Mouse (Mus musculus) spleen, adult 18-20 months (tissue): ENCODE measurements at regions not wholly inside any gene's neighbourhood (a gene's known extent, or its start where the extent isn't known, plus 50 kb on each side); places are given as distances from the start of the nearest gene placed in this dataset.
A peak's percentile ranks its signal among the peaks of the same experiment; 100 is the strongest.
"Not testable (repeated sequence)": the region's sequence is repeated elsewhere in the genome, so short reads cannot be mapped to it uniquely, and the experiment has no call there.

Experiments
- DNase-seq, 2 experiments: peaks; one replicate each; pipeline ENCODE4 v3.0.0; 2022; ENCODE audit warnings: mixed read lengths in 2 of 2

GRCm38 (mm10) chr8:78077122-78077521 is 136.0 kb upstream of the Ttc29 start:
- no peak for DNase-seq

DNA sequence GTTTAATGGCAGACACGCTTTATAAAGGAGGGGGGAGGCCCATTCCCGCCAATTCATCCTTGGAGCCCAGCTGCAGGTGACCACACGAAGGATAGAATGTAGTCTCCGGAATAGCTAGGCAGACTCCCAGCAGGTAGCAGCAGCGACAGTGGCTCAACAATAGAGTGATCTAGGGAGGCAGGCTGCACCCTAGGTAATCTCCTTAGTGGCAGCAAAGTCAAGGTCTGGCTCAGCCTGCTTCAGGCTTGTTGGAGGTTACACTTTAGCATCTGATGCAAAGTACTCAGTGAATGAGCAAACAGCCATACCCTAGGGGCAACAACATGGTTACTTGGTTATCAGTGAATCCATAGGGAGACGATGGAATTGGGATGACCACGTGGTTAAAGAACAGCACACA is 131.7 kb upstream of the Ttc29 start:
- not testable (repeated sequence) for DNase-seq

GRCm38 (mm10) chr8:78083012-78083411 is 130.1 kb upstream of the Ttc29 start:
- no peak for DNase-seq

DNA sequence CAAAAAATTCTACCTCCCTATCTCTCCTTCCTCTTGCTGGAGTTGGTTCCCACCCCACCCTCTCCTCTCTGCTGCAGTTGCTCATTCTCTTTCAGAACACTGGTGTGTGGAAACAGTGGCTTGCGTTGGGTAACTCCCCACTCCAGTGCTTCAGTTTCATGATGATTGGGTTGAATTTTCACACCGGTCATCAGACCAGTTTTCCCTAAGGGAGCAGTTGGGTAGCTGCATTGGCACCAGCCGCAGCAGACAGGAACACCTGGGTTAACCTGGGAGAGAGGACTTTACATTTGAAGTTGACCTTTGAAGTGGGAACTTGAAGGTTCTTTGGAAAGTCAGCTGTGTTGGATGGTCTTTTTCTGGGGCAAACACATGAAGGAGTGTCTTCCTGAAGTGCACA is 126.7 kb upstream of the Ttc29 start:
- no peak for DNase-seq

DNA sequence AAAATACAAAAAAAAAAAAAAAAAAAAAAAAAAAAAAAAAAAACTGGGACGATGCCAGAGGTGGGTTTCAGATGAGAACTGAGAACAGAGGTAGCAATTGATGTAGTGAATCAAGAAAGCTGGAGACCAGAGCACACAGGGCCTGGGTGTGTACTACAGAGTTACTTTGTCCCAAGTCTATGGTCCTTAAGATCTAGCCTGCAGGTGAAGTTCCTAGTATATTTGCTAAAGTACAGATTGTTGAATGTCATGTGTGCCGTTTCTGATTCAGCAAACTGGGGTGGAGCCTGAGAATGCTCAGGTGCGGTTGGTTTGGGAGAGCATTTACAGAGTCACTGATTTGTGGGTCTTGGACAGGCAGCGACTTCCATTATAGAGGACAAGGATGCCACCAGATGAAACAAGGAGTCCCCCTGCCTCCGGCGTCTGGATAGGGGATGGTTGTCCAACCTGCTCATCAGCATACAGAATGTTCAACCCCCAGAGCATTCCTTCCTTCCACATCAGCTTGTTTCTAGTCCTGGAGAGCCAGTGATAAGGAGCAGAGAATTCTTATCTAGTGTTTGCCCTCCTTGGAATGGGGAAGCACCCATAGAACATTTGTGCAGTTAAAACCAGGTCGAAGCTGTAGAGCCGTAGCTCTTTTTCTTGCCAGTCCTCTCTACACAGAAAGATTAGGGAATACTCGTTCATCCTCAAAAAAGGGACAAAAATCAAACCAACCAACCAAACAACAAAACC is 122.5 kb upstream of the Ttc29 start:
- DNase-seq: no peak

- DNase-seq: no peak
Measured at GRCm38 (mm10) chr8:78096383-78096782, 116.7 kb upstream of the Ttc29 start.

GRCm38 (mm10) chr8:78098191-78098745 is 114.8 kb upstream of the Ttc29 start:
- no peak for DNase-seq

GRCm38 (mm10) chr8:78099091-78099490 is 114.0 kb upstream of the Ttc29 start:
- no peak for DNase-seq

- DNase-seq: no peak
Measured at GRCm38 (mm10) chr8:78107339-78107738, 105.8 kb upstream of the Ttc29 start.

DNA sequence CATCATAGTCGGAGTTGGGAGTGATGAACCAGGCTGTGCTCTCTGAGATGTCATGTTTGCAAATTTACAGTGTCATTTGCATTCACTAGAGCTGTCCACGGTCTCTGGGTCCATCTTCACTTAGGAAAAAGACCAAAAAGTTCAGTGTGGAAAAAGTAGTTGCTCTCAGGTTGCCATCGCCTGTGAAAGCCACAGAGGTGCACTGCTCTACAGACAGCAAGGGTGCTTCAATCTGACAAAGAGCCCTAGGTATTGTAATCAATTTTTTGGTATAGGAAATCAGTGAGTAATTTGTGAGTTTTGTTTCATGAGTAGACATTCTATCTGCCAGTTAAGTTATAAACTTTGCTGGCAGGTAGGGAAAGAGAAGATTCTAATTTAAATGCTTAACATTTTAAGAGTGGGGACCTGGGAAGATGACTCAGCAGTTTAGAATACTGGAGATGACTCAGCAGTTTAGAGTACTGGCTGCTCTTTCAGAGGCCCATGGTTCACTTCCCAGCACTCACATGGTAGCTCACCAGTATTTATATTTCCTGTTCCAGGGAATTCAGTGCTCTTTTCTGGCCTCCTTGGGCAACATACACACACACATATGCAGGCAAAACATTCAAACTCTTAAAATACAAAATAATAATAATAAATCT is 103.0 kb upstream of the Ttc29 start:
- no peak for DNase-seq

- no peak for DNase-seq
Measured at GRCm38 (mm10) chr8:78113105-78113504, 100.0 kb upstream of the Ttc29 start.

GRCm38 (mm10) chr8:78114512-78114911 is 98.6 kb upstream of the Ttc29 start:
- DNase-seq: no peak

- DNase-seq: no peak
Measured at GRCm38 (mm10) chr8:78117191-78117590, 95.9 kb upstream of the Ttc29 start.

DNA sequence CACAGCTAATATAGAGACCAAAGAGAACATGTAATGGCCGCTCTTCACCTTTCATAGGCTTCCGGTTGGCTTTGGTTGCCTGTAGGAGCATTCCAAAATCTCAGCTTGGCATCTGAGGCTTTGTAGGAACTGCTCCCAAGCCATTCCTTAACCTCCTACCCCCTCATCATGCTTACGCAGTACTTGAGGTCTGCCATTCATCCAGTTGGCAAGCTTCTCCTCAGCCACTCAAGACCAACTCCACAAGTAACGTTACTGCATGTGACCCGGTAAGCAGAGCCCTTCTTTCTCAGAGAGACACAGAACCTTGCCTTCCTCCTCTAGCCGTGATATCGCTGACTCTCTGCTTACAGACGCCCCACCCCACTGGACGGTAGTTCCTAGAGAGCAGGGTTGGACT is 94.6 kb upstream of the Ttc29 start:
- DNase-seq: no peak

DNA sequence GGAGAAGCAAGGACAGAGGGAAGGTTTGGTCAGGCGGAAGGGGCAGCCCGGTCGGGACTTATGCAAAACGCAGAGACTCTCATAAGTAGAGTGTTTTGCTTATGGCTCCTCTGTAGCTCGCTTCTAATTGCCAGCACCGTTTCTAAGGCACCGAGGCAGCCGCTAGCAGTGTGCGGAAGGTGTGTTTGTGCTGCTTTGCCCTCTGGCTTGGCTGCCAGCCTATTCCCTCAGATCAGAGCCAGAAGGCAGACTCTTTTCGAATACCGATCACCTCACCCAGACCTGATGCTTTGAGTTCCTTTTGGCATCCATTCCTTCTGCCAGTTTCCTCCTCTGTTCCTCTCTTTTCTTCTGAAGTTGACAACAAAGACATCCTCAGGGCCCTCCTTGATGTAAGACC is 93.4 kb upstream of the Ttc29 start:
- no peak for DNase-seq

- peak in 1 of 2 experiments; percentile 20 for DNase-seq
Measured at GRCm38 (mm10) chr8:78124248-78124647, 88.8 kb upstream of the Ttc29 start.

GRCm38 (mm10) chr8:78127852-78128251 is 85.2 kb upstream of the Ttc29 start:
- no peak for DNase-seq

DNA sequence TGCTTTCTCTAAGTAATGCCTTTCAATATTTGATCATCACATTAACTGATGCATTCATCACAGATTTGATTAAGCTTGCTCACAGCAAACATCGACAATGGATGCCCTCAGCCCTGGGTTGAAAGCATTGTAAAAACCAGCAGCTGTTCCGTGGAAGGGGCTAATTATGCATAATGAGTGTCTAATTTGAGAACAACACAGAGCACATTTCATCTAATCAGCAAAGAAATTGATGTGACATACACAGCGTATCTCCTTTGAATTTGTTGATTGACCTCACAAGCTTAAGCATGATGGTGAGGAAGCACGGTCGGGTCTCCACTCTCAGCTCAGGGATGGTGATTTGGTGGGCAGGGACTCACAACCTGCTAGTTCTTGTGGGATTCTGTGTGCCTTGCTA is 84.0 kb upstream of the Ttc29 start:
- DNase-seq: no peak

DNA sequence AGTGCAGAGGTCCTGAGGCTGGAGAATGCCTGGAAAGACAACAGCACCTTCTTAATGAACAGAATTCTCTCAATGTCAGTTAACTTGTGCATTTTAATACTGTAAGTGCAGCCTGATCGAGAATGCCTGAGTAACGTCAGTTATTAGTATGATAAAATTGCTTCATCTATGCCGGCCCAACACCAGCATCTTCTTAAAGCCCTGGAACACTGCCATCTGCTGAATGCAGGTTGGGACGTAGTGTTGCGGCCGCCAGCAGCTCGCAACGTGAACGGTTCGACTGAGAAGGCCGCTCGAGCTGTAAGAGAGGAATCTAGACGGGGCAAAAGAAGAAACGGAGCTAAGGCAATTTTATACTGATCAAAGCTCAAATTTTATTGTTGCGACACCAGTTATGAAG is 73.6 kb upstream of the Ttc29 start:
- not testable (repeated sequence) for DNase-seq

DNA sequence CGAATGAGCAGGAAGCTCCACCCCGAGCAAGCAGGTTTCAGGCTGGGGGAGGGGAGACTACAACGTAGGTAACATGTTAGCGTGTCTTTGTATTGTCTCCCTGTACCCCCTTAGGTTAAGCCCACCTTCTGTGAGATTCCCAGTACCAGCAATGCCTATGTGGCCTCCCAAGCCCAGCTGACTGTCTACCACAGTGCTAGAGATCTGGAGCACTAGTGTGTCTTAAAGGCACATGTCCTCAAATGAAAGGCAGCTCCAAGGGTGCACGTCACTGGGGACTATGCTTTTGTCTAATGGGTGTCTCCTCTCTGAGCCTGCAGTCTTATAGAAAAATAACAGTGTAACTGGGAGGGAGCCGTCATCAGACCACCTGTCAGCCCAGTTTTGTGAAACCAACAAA is 65.9 kb upstream of the Ttc29 start:
- DNase-seq: no peak

- no peak for DNase-seq
Measured at GRCm38 (mm10) chr8:78148006-78148405, 65.1 kb upstream of the Ttc29 start.

- DNase-seq: no peak
Measured at GRCm38 (mm10) chr8:78154873-78155272, 58.2 kb upstream of the Ttc29 start.

DNA sequence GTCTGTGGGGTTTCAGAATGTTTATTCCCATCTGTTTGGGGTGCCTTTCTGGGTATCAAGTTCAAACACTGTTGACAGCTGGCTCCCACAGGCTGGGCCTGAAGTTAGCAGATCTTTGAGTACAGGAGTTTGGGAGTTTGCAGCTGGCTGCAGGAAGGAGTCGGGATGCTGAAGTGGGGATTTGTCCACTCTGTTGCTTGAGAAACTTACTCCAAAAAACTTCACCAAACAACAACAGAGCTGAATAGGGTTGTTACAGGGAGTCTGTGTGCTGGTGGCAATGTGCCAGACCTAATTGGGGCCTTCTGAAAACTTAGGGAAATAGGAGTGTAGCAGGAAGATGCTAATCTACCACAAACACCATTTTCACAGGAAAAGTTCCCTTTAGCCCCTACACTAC is 51.1 kb upstream of the Ttc29 start:
- DNase-seq: no peak

- DNase-seq: no peak
Measured at GRCm38 (mm10) chr8:78162763-78163508, 50.2 kb upstream of the Ttc29 start.
